Mouse (Mus musculus) embryonic facial prominence, embryonic 12.5 days (tissue): ENCODE measurements around the gene AL731706.1. TPM values are rescaled to one million over a fixed set of nuclear protein-coding genes. Genes with fewer than 3 reads are reported as not detected.

Experiments
- ATAC-seq: fragments of 200-750 bp; cut with Nextera tagmentation; 2 replicates; pipeline ENCODE4 v1.8.0; 2017; ENCODE audit not compliant: insufficient number of reproducible peaks, insufficient read depth, low FRiP score, low TSS enrichment
- H3K27ac ChIP-seq: fragments of 300-500 bp; sonication (generic); 2 replicates; pipeline ENCODE4 v1.5.1; 2016; ENCODE audit warnings: mild to moderate bottlenecking
- H3K27me3 ChIP-seq: fragments of 300-500 bp; sonication (generic); 2 replicates; pipeline ENCODE4 v1.6.1; 2016; ENCODE audit warnings: mild to moderate bottlenecking, moderate library complexity
- H3K36me3 ChIP-seq: fragments of 300-500 bp; sonication (generic); 2 replicates; pipeline ENCODE4 v1.6.1; 2016; ENCODE audit warnings: mild to moderate bottlenecking
- H3K4me1 ChIP-seq: fragments of 300-500 bp; sonication (generic); 2 replicates; pipeline ENCODE4 v1.6.1; 2016
- H3K4me2 ChIP-seq: fragments of 300-500 bp; sonication (generic); replicated peaks from 2 replicates; pipeline ENCODE4 v1.6.1; 2016; ENCODE audit warnings: mild to moderate bottlenecking, moderate library complexity
- H3K4me3 ChIP-seq: fragments of 300-500 bp; sonication (generic); 2 replicates; pipeline ENCODE4 v1.5.1; 2016; ENCODE audit warnings: mild to moderate bottlenecking
- H3K9ac ChIP-seq: fragments of 300-500 bp; sonication (generic); 2 replicates; pipeline ENCODE4 v1.6.1; 2016; ENCODE audit warnings: mild to moderate bottlenecking, moderate library complexity
- H3K9me3 ChIP-seq: fragments of 300-500 bp; sonication (generic); 2 replicates; pipeline ENCODE4 v1.6.1; 2016; ENCODE audit warnings: mild to moderate bottlenecking, moderate library complexity
- WGBS: fragments of 180-500 bp; shearing (Covaris S2); methylation state at CpG from one replicate; pipeline ENCODE4 v1.1.7; 2016; 5-methylcytosine and 5-hydroxymethylcytosine counted together
- polyA plus RNA-seq: library from polyadenylated mRNA; unstranded; fragments of >200 nt; fragmentation: Nextera tagmentation; extraction: Ambion mirVana; gene quantifications from 2 replicates; pipeline ENCODE4 v1.2.1, GENCODE M21; 2016

Gene AL731706.1
- polyA plus RNA-seq, 1 experiment from 2014 or later, result 31.7 TPM

- no peaks in the 10 kb centered on the region for H3K36me3 ChIP-seq
- no peak overlapping the region for H3K9ac ChIP-seq
- H3K9me3 ChIP-seq, result no peaks in the 10 kb centered on the region
- ATAC-seq, result no peak
- H3K27me3 ChIP-seq, result no peaks in the 10 kb centered on the region
- H3K27ac ChIP-seq, result no peak overlapping the region
- H3K4me1 ChIP-seq, result no peaks in the 10 kb centered on the region
- 76% methylated on average over 3 of the region's 3 CpGs for WGBS
- no peak overlapping the region for H3K4me2 ChIP-seq
- H3K4me3 ChIP-seq, result no peak overlapping the region
Measured at GRCm38 (mm10) chr2:136833976-136834714, 57.0 kb downstream of the AL731706.1 start.

GRCm38 (mm10) chr2:136832936-136833335 is 58.3 kb downstream of the AL731706.1 start:
- Histone ChIP-seq H3K4me1 (no peaks in the 10 kb centered on the region), H3K4me3 (no peak overlapping the region), H3K9me3 (no peaks in the 10 kb centered on the region), H3K27me3 (no peaks in the 10 kb centered on the region), H3K36me3 (no peaks in the 10 kb centered on the region), H3K27ac (no peak overlapping the region), H3K9ac (no peak overlapping the region), H3K4me2 (no peak overlapping the region)
- no peak for ATAC-seq
- 49% methylated on average over 3 of the region's 3 CpGs for WGBS

Other genes starting within 250 kb of the AL731706.1 start
- gene Snap25, start 177.9 kb downstream of the AL731706.1 start, polyA plus RNA-seq, result 7.3 and 11.0 TPM in 2 replicates
- gene AL731706.2, start 5.7 kb downstream of the AL731706.1 start, polyA plus RNA-seq, result 18.4 and 33.5 TPM in 2 replicates
- 9.0 and 9.5 TPM in 2 replicates for gene Slx4ip, start 171 bp downstream of the AL731706.1 start, polyA plus RNA-seq
- gene Mkks, start within 50 bp of the AL731706.1 start, polyA plus RNA-seq, result 13.0 and 16.0 TPM in 2 replicates
- 30.3 and 31.9 TPM in 2 replicates for gene Jag1, start 225.3 kb upstream of the AL731706.1 start, polyA plus RNA-seq